In the genomic region with DNA sequence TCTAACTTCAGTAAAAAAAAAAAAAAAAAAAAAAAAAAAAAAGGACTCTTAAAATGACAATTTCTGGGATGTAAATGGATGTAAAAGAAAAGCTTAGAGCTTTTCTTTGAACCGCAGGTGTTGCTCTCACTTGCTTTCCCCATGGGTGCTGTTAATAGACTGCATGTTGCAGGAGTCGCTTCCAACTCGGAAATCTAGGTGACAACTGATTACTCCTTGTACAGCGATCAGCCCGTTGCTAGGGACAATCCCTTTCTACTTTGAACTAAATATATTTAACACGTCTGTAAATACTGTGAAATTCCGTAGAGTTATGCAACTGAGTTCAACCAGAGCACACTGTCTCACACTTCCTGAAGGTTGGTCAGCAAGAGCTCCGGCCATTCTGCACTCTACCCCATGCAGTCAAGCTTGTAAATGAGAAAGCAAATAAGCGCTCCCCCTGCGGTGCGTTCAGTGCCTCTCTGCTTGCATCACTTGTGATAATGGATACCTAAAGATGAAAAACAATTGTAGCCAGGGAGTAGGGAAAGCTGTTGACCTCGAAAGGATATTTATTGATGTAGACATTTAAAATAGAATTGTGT, we compare ENCODE assay signal across 10 mouse cellular contexts.
DNase-seq lines count a peak whose midpoint lies in the region; ATAC-seq and TF ChIP-seq lines count a peak whose summit lies in the region.
"Had no signal": no experiment of that assay in that cellular context is flagged by ENCODE, and none has a peak within 500 bp of the region (broad histone marks: within the 10 kb centered on the region; RNA-seq: fewer than 3 reads in every experiment).

No protein-coding gene starts in this region.

- peak overlapping the region; percentile 23; the same call in 1 of the 2 replicates for H3K4me3 ChIP-seq in left cerebral cortex, adult 2 months
- no peak overlapping the region for H3K4me3 ChIP-seq in embryonic facial prominence, embryonic 12.5 days
- no peak overlapping the region for H3K4me3 ChIP-seq in intestine, embryonic 14.5 days (ENCODE audit: low read depth, low read length)
- peak overlapping the region; percentile 25 for H3K4me3 ChIP-seq in neural tube, embryonic 15.5 days (replicated peaks)
- H3K4me3 ChIP-seq: megakaryocyte, embryonic 14.5 days had no signal

- no peaks in the 10 kb centered on the region for H3K27me3 ChIP-seq in embryonic facial prominence, embryonic 12.5 days
- H3K27me3 ChIP-seq in intestine, embryonic 14.5 days (replicated peaks; ENCODE audit: control insufficient read depth, insufficient read depth, low read length) = no peaks in the 10 kb centered on the region
- H3K27me3 ChIP-seq in neural tube, embryonic 15.5 days (replicated peaks) = no peaks in the 10 kb centered on the region
- H3K27me3 ChIP-seq: megakaryocyte, embryonic 14.5 days had no signal

- H3K4me1 ChIP-seq in embryonic facial prominence, embryonic 12.5 days = no peaks in the 10 kb centered on the region
- H3K4me1 ChIP-seq in intestine, embryonic 14.5 days (replicated peaks; ENCODE audit: control insufficient read depth, insufficient read depth, low read length) = no peaks in the 10 kb centered on the region
- peaks cover 8% of the 10 kb centered on the region for H3K4me1 ChIP-seq in neural tube, embryonic 15.5 days
- H3K4me1 ChIP-seq: megakaryocyte, embryonic 14.5 days had no signal

- intact Hi-C loops in left cerebral cortex, adult 2 months (cut with DNase I) = no loop called here
- intact Hi-C loops in left cerebral cortex, postnatal 36 days (cut with DNase I) = no loop called here

- WGBS in embryonic facial prominence, embryonic 12.5 days = 15% methylated on average over 12 of the region's 12 CpGs
- WGBS in intestine, embryonic 14.5 days = 13% methylated on average over 12 of the region's 12 CpGs
- WGBS in neural tube, embryonic 15.5 days = 3% methylated on average over 12 of the region's 12 CpGs

- H3K27ac ChIP-seq in left cerebral cortex, adult 2 months = no peak overlapping the region
- no peak overlapping the region for H3K27ac ChIP-seq in embryonic facial prominence, embryonic 12.5 days
- H3K27ac ChIP-seq in intestine, embryonic 14.5 days (ENCODE audit: low read depth) = no peak overlapping the region
- H3K27ac ChIP-seq in neural tube, embryonic 15.5 days (replicated peaks) = no peak overlapping the region

- no peak; the same call in none of the 2 replicates for TF ChIP-seq CTCF in left cerebral cortex, adult 2 months (IDR thresholded peaks at IDR 0.05)

- H3K9ac ChIP-seq in embryonic facial prominence, embryonic 12.5 days = no peak overlapping the region
- no peak overlapping the region for H3K9ac ChIP-seq in intestine, embryonic 14.5 days (ENCODE audit: low read length)
- H3K9ac ChIP-seq in neural tube, embryonic 15.5 days (replicated peaks) = no peak overlapping the region; the same call in 1 of the 2 replicates

- no peaks in the 10 kb centered on the region for H3K9me3 ChIP-seq in embryonic facial prominence, embryonic 12.5 days
- H3K9me3 ChIP-seq in intestine, embryonic 14.5 days (ENCODE audit: control insufficient read depth, low read length) = no peaks in the 10 kb centered on the region
- no peaks in the 10 kb centered on the region for H3K9me3 ChIP-seq in neural tube, embryonic 15.5 days (replicated peaks)
- H3K9me3 ChIP-seq: megakaryocyte, embryonic 14.5 days had no signal

- ATAC-seq in embryonic facial prominence, embryonic 12.5 days (ENCODE audit: insufficient number of reproducible peaks, insufficient read depth, low FRiP score, low TSS enrichment) = no peak
- no peak for ATAC-seq in intestine, embryonic 14.5 days (replicated peaks; ENCODE audit: low FRiP score, low TSS enrichment, low read depth)
- peak; percentile 57; the same call in 1 of the 2 replicates for ATAC-seq in neural tube, embryonic 15.5 days (ENCODE audit: low FRiP score)

- peak overlapping the region; percentile 26 for H3K4me2 ChIP-seq in embryonic facial prominence, embryonic 12.5 days (replicated peaks)
- peak overlapping the region; percentile 16; the same call in 1 of the 2 replicates for H3K4me2 ChIP-seq in intestine, embryonic 14.5 days (ENCODE audit: low read length)
- peak overlapping the region; percentile 56 for H3K4me2 ChIP-seq in neural tube, embryonic 15.5 days

- no peaks in the 10 kb centered on the region for H3K36me3 ChIP-seq in embryonic facial prominence, embryonic 12.5 days
- no peaks in the 10 kb centered on the region for H3K36me3 ChIP-seq in intestine, embryonic 14.5 days (ENCODE audit: control insufficient read depth, insufficient read depth, low read length)
- H3K36me3 ChIP-seq in neural tube, embryonic 15.5 days = no peaks in the 10 kb centered on the region

- DNase-seq in left cerebral cortex, adult 2 months (ENCODE audit: extremely low spot score in 1 of 2, low spot score in 2 of 2) = no peak
- no peak for DNase-seq in left cerebral cortex, postnatal 36 days (ENCODE audit: low spot score in 2 of 2)
- DNase-seq in intestine, embryonic 14.5 days (ENCODE audit: low spot score) = peak; percentile 51
- DNase-seq in left cerebral cortex, adult 9 months (ENCODE audit: low spot score in 2 of 2) = no peak
- no peak for DNase-seq in adrenal gland, postnatal 25 days
- no peak for DNase-seq in right cerebral cortex, postnatal 25 days
- DNase-seq: gastrocnemius, postnatal 36 days had no signal

Comparison
In these comparisons a context has a peak if more than half of its experiments do, and no peak if none do; other contexts are left out.
1. H3K4me3 ChIP-seq: peak in left cerebral cortex, adult 2 months (single experiment) and neural tube, embryonic 15.5 days (single experiment); none in embryonic facial prominence, embryonic 12.5 days (single experiment) and intestine, embryonic 14.5 days (single experiment).
2. Peak in every context shown above with its lines, with median percentiles within 50 percentile points of each other: H3K4me2 ChIP-seq.